Mouse (Mus musculus): ENCODE data around the gene Ubxn11. TPM values are rescaled to one million over a fixed set of nuclear protein-coding genes. Genes with fewer than 3 reads are reported as not detected.

Ubxn11 gene
- polyA plus RNA-seq, 1 experiment: 120 TPM

DNA sequence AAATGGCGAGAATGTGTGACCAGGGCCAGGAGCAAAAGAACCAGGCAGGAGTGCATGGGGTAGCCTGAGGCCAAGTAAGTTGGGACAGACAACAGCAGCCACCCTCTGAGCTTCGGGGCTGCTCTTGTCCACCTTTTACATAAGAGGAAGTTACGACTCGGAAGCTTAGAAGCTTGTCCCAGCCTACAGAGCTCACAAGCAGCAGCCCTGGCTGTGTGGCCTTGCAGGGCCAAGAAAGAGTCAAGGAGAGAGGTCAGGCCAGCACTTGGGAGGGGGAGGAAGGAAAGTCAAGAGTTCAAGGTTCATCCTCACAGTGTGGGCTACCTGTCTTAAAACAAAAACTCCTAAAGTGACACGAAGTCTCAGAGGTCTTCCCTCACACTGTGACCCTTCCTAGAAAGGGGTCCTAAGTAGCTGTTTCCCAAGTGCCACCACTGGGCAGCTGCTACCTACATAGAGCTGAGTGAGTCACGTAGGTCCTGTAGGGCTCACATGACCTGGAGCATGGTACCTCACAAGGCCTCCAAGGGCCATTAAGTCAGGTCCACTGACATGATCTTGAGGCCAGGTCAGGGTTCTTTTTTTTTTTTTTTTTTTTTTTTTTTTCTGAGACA, 17.9 kb downstream of the Ubxn11 start:
- no peak for TF ChIP-seq POLR2A (IDR thresholded peaks at IDR 0.05; ENCODE audit: control insufficient read depth, extremely low read depth, insufficient read depth, low read length, poor library complexity)
- TF ChIP-seq CTCF (IDR thresholded peaks at IDR 0.05; ENCODE audit: borderline replicate concordance, control insufficient read depth, extremely low read depth, insufficient read depth, low read length, poor library complexity): no peak
- H3K4me1 ChIP-seq (replicated peaks; ENCODE audit: control insufficient read depth, insufficient read depth, low read length): peaks cover 89% of the 10 kb centered on the region
- WGBS: 71% methylated on average over 6 of the region's 6 CpGs

GRCm38 (mm10) chr4:134120916-134121315, 18.5 kb downstream of the Ubxn11 start:
- no peaks in the 10 kb centered on the region for H3K36me3 ChIP-seq (ENCODE audit: control insufficient read depth, insufficient read depth, low read length)
- H3K4me3 ChIP-seq (ENCODE audit: control insufficient read depth, insufficient read depth, low read length): no peak overlapping the region
- H3K27ac ChIP-seq (ENCODE audit: control insufficient read depth, insufficient read depth, low read length): peak overlapping the region; percentile 98
- H3K4me1 ChIP-seq (replicated peaks; ENCODE audit: control insufficient read depth, insufficient read depth, low read length): peaks cover 83% of the 10 kb centered on the region
- H3K27me3 ChIP-seq (ENCODE audit: control insufficient read depth, insufficient read depth, low read length): no peaks in the 10 kb centered on the region
- DNase-seq: no peak
- 51% methylated on average over 4 of the region's 4 CpGs for WGBS
- TF ChIP-seq CTCF (IDR thresholded peaks at IDR 0.05; ENCODE audit: borderline replicate concordance, control insufficient read depth, extremely low read depth, insufficient read depth, low read length, poor library complexity) (no peak), POLR2A (IDR thresholded peaks at IDR 0.05; ENCODE audit: control insufficient read depth, extremely low read depth, insufficient read depth, low read length, poor library complexity) (no peak)

More for the DNA sequence above, 17.9 kb downstream of the Ubxn11 start:
- Histone ChIP-seq H3K27me3 (ENCODE audit: control insufficient read depth, insufficient read depth, low read length) (no peaks in the 10 kb centered on the region), H3K36me3 (ENCODE audit: control insufficient read depth, insufficient read depth, low read length) (no peaks in the 10 kb centered on the region), H3K4me3 (ENCODE audit: control insufficient read depth, insufficient read depth, low read length) (no peak overlapping the region), H3K27ac (ENCODE audit: control insufficient read depth, insufficient read depth, low read length) (peak overlapping the region; percentile 98)
- no peak for DNase-seq

- 0 out of 2 replicates have a peak, but pooled peaks have one; percentile 45 for TF ChIP-seq POLR2A (IDR thresholded peaks at IDR 0.05; ENCODE audit: control insufficient read depth, extremely low read depth, insufficient read depth, low read length, poor library complexity)
- TF ChIP-seq CTCF (IDR thresholded peaks at IDR 0.05; ENCODE audit: borderline replicate concordance, control insufficient read depth, extremely low read depth, insufficient read depth, low read length, poor library complexity): no peak
- H3K36me3 ChIP-seq (ENCODE audit: control insufficient read depth, insufficient read depth, low read length): no peaks in the 10 kb centered on the region
- H3K27me3 ChIP-seq (ENCODE audit: control insufficient read depth, insufficient read depth, low read length): no peaks in the 10 kb centered on the region
- H3K4me3 ChIP-seq (ENCODE audit: control insufficient read depth, insufficient read depth, low read length): no peak overlapping the region
- peaks cover 79% of the 10 kb centered on the region for H3K4me1 ChIP-seq (replicated peaks; ENCODE audit: control insufficient read depth, insufficient read depth, low read length)
- peak overlapping the region; percentile 98 for H3K27ac ChIP-seq (ENCODE audit: control insufficient read depth, insufficient read depth, low read length)
- WGBS: 3% methylated on average over 4 of the region's 4 CpGs
- DNase-seq: peak; percentile 85
These were observed 19.2 kb downstream of the Ubxn11 start for GRCm38 (mm10) chr4:134121571-134121970.

- H3K27me3 ChIP-seq (ENCODE audit: control insufficient read depth, insufficient read depth, low read length): no peaks in the 10 kb centered on the region
- H3K4me3 ChIP-seq (ENCODE audit: control insufficient read depth, insufficient read depth, low read length): no peak overlapping the region
- peak overlapping the region; percentile 93 for H3K27ac ChIP-seq (ENCODE audit: control insufficient read depth, insufficient read depth, low read length)
- TF ChIP-seq POLR2A (IDR thresholded peaks at IDR 0.05; ENCODE audit: control insufficient read depth, extremely low read depth, insufficient read depth, low read length, poor library complexity) (no peak), CTCF (IDR thresholded peaks at IDR 0.05; ENCODE audit: borderline replicate concordance, control insufficient read depth, extremely low read depth, insufficient read depth, low read length, poor library complexity) (no peak)
- 17% methylated on average over 3 of the region's 3 CpGs for WGBS
- DNase-seq: no peak
- H3K36me3 ChIP-seq (ENCODE audit: control insufficient read depth, insufficient read depth, low read length): no peaks in the 10 kb centered on the region
- peaks cover 82% of the 10 kb centered on the region for H3K4me1 ChIP-seq (replicated peaks; ENCODE audit: control insufficient read depth, insufficient read depth, low read length)
These were observed 19.9 kb downstream of the Ubxn11 start for GRCm38 (mm10) chr4:134122281-134122680.

DNA sequence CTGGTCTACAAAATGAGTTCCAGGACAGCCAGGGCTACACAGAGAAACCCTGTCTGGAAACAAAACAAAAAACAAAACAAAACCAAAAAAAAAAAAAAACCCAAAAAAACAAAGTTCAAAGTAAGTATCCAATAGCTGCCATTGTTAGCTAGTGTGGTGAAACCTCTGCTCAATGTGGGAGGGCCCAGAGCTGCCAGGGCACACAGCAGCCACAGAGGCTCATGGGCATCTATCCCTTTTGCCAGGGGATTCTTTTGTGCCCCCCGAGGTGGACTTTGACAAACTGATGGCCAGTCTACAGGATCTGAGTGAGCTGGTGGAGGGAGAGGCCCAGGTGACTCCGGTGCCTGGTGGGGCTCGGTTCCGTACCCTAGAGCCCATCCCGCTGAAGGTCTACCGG, 20.8 kb downstream of the Ubxn11 start:
- Histone ChIP-seq H3K36me3 (ENCODE audit: control insufficient read depth, insufficient read depth, low read length) (no peaks in the 10 kb centered on the region), H3K27ac (ENCODE audit: control insufficient read depth, insufficient read depth, low read length) (peak overlapping the region; percentile 35; the same call in 1 of the 2 replicates), H3K27me3 (ENCODE audit: control insufficient read depth, insufficient read depth, low read length) (no peaks in the 10 kb centered on the region), H3K4me1 (replicated peaks; ENCODE audit: control insufficient read depth, insufficient read depth, low read length) (peaks cover 81% of the 10 kb centered on the region), H3K4me3 (ENCODE audit: control insufficient read depth, insufficient read depth, low read length) (no peak overlapping the region)
- no peak for DNase-seq
- TF ChIP-seq CTCF (IDR thresholded peaks at IDR 0.05; ENCODE audit: borderline replicate concordance, control insufficient read depth, extremely low read depth, insufficient read depth, low read length, poor library complexity): no peak
- no peak for TF ChIP-seq POLR2A (IDR thresholded peaks at IDR 0.05; ENCODE audit: control insufficient read depth, extremely low read depth, insufficient read depth, low read length, poor library complexity)
- 96% methylated on average over 6 of the region's 6 CpGs for WGBS

- Histone ChIP-seq H3K27ac (ENCODE audit: control insufficient read depth, insufficient read depth, low read length) (peak overlapping the region; percentile 54), H3K4me3 (ENCODE audit: control insufficient read depth, insufficient read depth, low read length) (no peak overlapping the region)
- DNase-seq: peak; percentile 82
These were observed 21.5 kb downstream of the Ubxn11 start for GRCm38 (mm10) chr4:134123680-134124551.

More at GRCm38 (mm10) chr4:134123680-134124551, 21.5 kb downstream of the Ubxn11 start:
- WGBS: 15% methylated on average over 17 of the region's 17 CpGs
- TF ChIP-seq CTCF (IDR thresholded peaks at IDR 0.05; ENCODE audit: borderline replicate concordance, control insufficient read depth, extremely low read depth, insufficient read depth, low read length, poor library complexity) (peak; percentile 93), POLR2A (IDR thresholded peaks at IDR 0.05; ENCODE audit: control insufficient read depth, extremely low read depth, insufficient read depth, low read length, poor library complexity) (peak; percentile 38; the same call in 1 of the 2 replicates)
- Histone ChIP-seq H3K27me3 (ENCODE audit: control insufficient read depth, insufficient read depth, low read length) (no peaks in the 10 kb centered on the region), H3K36me3 (ENCODE audit: control insufficient read depth, insufficient read depth, low read length) (no peaks in the 10 kb centered on the region), H3K4me1 (replicated peaks; ENCODE audit: control insufficient read depth, insufficient read depth, low read length) (peaks cover 74% of the 10 kb centered on the region)

Measured in thymus, adult 2 months (tissue).